Mouse (Mus musculus): ENCODE measurements at regions not wholly inside any gene's neighbourhood (a gene's known extent, or its start where the extent isn't known, plus 50 kb on each side); places are given as distances from the start of the nearest gene placed in this dataset.
A peak's percentile ranks its signal among the peaks of the same experiment; 100 is the strongest.

GRCm38 (mm10) chr7:110679916-110680315 lies 52.5 kb downstream of the Adm start:
- DNase-seq (ENCODE audit: low read depth), result no peak

GRCm38 (mm10) chr7:110682911-110683310 lies 55.5 kb downstream of the Adm start:
- no peak for DNase-seq (ENCODE audit: low read depth)

- DNase-seq (ENCODE audit: low read depth), result peak; percentile 83
These were observed 61.6 kb downstream of the Adm start for GRCm38 (mm10) chr7:110688884-110689681.

DNA sequence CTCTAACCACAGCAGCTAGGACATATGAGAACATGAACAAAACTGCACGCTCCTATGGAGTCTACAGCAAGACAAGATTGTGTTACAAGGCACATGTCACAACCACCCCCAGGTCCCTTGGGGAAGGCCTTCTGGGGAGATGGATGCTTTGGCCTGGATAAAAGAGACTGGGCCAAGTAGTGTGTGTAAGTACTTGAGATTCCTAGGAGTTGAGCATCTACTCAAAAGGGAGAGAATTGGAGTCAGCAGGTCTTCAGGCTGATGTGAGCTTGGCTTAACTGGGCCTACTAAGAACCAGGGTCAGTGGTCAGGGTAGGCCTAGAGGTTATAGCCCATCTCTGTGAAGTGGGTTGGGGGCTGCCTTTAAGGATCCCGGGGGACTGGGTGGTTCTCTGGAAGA lies 62.8 kb downstream of the Adm start:
- DNase-seq (ENCODE audit: low read depth), result no peak

DNA sequence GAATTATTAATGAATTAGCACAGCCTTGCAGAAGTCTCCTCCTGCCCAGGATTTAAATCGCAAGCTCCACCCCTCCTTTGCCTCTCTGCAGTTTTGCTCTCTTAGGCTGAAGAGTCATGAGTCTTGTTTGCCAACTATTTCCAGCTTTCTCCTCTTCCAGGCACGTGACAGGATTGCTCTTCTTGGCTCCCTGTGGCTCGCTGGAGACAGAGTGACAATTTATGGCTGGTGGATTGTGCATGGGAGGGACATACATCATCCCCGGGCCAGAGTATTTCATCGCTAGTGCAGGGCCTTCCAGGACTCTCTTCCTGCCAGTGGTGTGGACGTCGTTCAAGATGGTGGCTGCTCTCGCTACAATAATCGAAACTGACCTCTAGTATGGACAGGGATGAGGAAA lies 63.4 kb downstream of the Adm start:
- DNase-seq (ENCODE audit: low read depth), result no peak

GRCm38 (mm10) chr7:110694262-110694661 lies 66.8 kb downstream of the Adm start:
- no peak for DNase-seq (ENCODE audit: low read depth)

GRCm38 (mm10) chr7:110695729-110696128 lies 68.3 kb downstream of the Adm start:
- DNase-seq (ENCODE audit: low read depth), result no peak

GRCm38 (mm10) chr7:110698211-110699153 lies 69.5 kb upstream of the Ampd3 start:
- no peak for DNase-seq (ENCODE audit: low read depth)

GRCm38 (mm10) chr7:110699596-110699995 lies 68.4 kb upstream of the Ampd3 start:
- no peak for DNase-seq (ENCODE audit: low read depth)

DNA sequence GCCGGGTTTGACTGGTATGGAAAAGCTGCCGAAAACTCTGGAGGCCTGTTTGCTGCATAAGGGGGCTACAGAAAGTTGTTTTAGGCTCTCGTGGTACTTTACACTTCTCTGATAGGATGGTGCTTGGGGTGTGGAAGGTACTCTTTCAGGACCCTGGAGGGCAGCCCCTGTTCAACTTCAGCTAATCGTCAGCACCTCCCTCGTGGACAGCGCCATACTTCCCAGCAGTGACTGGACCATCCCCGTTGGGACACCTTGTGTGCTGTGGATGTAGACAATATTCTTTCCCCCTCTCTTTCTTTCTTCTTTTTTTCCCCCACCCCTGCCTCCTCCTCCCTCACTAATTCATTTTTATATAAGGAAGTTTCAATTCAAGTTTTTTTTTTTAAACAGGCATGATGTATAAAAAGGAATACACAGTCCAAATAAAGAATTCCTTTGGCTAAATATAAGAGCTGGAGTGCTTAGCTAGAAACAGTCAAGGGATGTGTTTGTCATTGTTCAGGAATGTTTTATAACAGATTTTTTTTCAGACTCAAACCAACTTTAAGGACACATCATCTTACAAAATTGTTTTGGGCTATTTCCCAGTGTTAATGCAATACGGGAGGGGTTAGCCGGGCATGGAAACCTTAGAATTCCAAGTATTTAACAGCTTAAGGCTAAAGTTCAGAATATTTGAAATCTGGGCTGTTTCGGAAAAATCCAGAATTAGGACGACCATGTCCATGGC lies 66.2 kb upstream of the Ampd3 start:
- no peak for DNase-seq (ENCODE audit: low read depth)

GRCm38 (mm10) chr7:110702414-110702783 lies 65.6 kb upstream of the Ampd3 start:
- no peak for DNase-seq (ENCODE audit: low read depth)

DNA sequence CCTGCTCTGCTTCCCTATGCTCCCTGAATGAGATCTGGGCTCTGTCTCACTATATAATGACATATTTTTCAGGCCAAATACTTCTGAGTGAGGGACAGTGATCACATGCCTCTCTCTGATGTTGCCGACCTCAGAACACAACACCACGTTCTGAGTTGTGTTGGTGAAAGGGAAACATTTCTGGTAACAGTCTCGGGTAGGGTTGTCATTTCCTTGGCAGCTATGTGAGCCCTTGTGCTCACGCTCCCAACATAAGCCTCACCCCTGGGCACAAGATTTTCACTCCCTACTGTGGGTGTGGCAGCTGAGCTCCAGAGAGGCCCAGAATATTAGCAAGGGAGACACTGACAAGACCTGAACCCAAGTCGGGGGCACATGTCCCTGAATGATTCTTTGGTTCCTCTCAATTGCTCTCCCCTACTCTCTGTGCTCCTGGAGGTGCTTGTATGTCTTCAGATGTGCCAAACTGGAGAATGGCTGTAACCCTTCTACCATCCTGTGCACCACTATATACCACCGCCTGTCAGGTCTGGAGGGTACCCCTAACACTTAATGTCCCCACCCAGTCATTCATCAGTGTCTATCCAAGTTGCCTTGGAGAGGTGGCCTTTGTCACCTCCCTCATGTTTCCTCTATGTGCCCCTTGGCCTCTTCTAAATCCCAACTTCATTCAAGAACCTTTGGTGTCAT lies 62.5 kb upstream of the Ampd3 start:
- no peak for DNase-seq (ENCODE audit: low read depth)

DNA sequence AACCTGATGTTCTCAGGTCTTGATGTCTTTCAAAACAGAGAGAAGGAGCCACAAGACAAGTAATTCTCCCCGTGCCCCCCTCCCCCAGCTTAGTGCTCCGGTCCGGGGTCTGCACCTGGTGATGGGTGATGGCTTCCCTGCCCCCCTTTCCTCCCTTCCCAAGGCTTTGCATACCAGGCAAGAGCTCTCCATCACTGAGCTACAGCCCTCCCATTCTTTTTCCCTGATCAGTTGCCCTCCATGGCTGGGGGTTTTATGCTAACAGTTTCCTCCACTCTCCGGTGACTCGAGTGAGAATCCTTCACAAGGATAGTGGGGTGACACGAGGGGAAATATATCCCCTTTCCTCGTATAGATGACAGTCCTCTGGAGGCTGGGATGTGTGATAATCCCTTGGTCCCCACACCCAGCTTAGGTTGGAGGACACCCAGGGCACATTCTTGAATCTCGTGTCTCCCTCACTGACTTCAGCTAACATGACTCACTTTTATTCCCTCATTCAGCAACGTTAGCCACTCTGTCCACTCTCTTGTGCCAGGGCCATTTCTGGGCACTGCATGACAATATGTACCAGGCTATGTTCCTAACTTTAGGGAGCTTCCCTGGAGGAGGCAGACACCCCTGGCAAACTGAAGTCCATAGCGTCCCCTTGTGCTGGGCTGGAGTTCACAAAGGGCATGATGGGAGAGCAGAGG lies 61.9 kb upstream of the Ampd3 start:
- DNase-seq (ENCODE audit: low read depth), result no peak

DNA sequence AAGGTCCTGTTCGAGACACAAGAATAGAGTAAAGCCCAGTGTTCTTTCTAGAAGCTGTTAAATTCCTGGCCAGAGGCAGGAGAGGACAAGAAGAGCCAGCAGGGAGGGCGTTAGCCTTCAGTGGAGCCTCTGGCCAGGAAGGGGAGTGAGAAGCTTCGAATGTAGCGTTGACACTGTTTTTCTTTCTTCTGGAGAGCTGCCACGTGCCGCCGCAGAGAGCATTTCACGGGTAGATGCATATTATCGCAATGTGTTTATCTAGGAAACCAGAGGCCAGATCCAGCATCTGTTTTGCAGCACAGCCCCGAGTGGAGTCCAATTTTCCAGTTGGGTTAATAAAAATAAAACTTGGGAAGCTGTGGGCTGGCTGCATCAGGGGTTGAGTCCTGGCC lies 61.3 kb upstream of the Ampd3 start:
- DNase-seq (ENCODE audit: low read depth), result no peak

- no peak for DNase-seq (ENCODE audit: low read depth)
These were observed 59.9 kb upstream of the Ampd3 start for GRCm38 (mm10) chr7:110708116-110708515.

DNA sequence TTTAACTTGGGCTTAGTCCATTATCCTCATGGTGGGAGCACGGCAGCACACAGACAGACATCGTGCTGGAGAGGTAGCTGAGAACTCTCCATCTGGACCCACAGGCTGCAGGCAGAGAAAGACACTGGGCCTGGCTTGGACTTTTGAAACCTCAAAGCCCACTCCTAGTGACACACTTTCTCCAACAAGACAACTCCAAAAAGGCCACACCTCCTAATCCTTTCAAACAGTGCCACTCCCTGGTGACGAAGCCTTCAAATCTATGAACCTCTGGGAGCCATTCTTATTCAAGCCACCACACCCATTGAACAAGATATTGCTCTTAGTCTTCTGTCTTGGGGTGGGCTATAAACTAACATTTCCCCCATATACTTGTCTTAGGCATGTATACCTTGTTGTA lies 59.2 kb upstream of the Ampd3 start:
- no peak for DNase-seq (ENCODE audit: low read depth)

DNA sequence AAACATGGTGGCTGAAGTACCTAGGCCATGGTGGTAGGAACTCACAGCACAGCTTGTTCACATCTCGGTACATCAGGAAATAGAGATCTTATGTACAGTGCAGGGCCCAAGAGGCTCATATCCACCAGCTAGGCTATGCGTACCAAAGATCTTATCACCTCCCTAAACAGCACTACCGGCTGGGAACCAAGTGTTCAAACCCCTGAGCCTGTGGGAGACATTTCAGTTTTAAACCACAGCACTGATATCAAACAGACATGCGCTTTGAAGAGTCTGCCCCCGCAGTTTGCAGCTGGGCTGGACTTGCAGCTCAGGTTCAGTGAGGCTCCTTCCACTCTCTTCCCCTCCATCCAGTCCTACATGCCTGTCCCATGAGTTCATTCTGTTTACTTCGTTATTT lies 58.4 kb upstream of the Ampd3 start:
- no peak for DNase-seq (ENCODE audit: low read depth)

- DNase-seq (ENCODE audit: low read depth), result no peak
These were observed 57.6 kb upstream of the Ampd3 start for GRCm38 (mm10) chr7:110710256-110710962.

GRCm38 (mm10) chr7:110713661-110714060 lies 54.3 kb upstream of the Ampd3 start:
- no peak for DNase-seq (ENCODE audit: low read depth)

DNA sequence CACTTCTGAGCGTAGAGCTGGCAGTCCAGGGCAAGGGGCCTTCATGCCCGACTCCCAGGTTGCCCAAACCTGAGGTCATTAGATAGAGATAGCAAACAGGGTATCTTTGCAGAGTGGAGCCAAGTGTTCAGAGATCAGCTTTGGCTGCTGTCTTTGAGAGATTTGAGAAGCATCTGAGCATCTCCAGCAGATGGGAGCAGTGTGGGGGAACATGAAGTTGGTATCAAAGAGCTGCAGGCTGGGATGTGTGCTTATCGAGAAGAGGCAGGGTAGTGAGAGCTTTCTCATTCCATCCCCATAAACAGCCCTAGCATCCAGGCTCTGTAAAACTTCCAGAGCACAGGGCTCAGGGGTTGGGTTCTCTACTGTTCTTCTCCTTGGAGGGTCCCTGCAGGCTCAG lies 52.9 kb upstream of the Ampd3 start:
- no peak for DNase-seq (ENCODE audit: low read depth)

DNA sequence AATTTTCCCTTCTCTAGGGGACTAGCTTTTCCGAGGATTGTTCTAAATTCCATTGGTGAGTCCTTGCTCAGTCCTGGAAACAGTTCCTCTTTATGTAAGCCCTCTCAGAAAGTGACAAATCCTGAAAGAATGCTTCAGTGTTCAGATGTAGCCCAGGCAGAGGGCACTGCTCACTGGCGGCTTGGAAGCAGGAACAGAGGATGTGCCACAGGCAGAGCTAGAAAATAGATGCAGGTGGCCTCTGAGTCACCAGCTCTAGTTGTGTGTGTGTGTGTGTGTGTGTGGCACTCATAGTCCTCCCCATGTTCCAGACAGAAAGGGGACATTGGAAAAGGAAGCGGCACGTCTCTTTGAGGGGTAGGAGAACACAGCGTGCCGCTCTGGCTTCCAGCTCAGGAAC lies 52.5 kb upstream of the Ampd3 start:
- no peak for DNase-seq (ENCODE audit: low read depth)
